Mouse (Mus musculus): ENCODE results near the gene Glra2.

GRCm38 (mm10) chrX:165193550-165193949 lies 133.6 kb downstream of the Glra2 start:
- no peak for TF ChIP-seq CTCF (IDR thresholded peaks at IDR 0.05; ENCODE audit: borderline replicate concordance, insufficient read depth, low read length)
- TF ChIP-seq POLR2A (IDR thresholded peaks at IDR 0.05; ENCODE audit: low read depth, low read length), result no peak
